Mouse (Mus musculus): ENCODE results near the gene Atl1.

- no peak for TF ChIP-seq GATA1 (IDR thresholded peaks at IDR 0.05; ENCODE audit: borderline replicate concordance, low read length)
- no peak for TF ChIP-seq FLI1 (IDR thresholded peaks at IDR 0.05; ENCODE audit: low read length)
Measured at GRCm38 (mm10) chr12:69846499-69846898, 45.9 kb upstream of the Atl1 start.
